Mouse (Mus musculus): ENCODE results near the gene Olfr1061.
"Not testable (repeated sequence)": the region's sequence is repeated elsewhere in the genome, so short reads cannot be mapped to it uniquely, and the experiment has no call there.

The Olfr1061 gene

GRCm38 (mm10) chr2:86413950-86414349, at the start of gene Olfr1061:
TSS of gene Olfr1061 (minus strand) at chr2:86414050.
- DNase-seq, result no peak

GRCm38 (mm10) chr2:86460434-86460833, 46.6 kb upstream of the Olfr1061 start:
- no peak for DNase-seq

- no peak for DNase-seq
These were observed 42.3 kb upstream of the Olfr1061 start, which contains the start of gene Olfr1066 for GRCm38 (mm10) chr2:86456169-86456568. TSS of gene Olfr1066 (minus strand) at chr2:86456269.

DNA sequence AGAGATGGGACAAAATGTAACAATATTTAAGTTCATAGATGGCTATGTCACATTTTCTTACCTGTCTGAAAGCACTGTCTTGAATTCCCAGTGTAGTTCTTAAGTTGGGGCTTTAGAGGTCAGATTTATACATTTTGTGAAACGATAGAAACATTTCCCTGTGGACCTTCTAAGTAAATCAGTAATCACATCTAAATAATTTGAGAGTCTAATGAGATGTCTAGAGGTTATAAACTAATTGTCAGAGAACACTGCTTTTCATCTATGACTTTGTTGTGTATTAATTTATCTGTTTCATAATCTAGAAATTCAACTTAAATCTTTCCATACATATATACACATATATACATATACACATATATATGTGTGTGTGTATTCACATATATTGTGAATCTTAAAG, 36.6 kb upstream of the Olfr1061 start, which contains the start of gene Olfr1065:
Olfr1065 (minus strand) TSS at position 101 of the 400 bp plus-strand sequence.
- not testable (repeated sequence) for DNase-seq

DNA sequence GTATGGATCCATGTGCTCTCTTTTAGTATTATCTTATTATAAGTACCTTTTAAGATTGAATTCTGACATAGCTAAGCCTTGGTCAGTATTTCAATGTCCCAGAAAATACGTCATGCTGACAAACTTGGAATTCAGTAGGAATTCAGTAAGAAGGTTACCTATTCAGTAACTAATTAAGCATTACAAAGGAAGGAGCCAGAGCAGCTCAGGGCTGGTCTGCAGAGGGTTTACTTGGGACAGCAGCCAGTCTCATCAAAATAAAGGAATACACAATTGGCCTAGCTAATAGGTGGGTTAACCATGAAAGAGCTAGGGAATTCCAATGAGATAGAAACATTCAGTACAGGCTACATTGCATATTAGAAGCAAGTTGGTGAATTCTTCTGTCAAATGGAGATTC, 28.3 kb upstream of the Olfr1061 start:
- peak in 1 of 2 experiments; percentile 0 for DNase-seq

DNA sequence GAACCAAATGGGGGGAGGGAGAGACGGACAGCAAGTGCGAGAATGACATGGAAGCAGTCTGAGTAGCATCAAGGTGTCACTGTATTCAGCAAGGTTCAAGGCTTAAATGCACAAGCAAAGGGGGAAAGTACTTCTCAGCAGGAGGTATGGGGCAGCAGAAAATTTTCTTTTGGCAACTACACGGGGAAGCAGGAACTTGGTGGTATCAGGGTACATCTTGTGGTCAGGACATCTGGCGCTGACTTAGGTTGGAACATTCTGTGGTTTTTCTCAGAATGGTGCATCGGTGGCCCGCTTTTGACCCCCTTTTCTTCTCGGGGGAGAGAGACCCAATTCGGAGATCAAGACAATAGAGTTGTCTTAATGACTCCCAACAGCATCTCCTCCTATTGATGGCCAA, 14.7 kb upstream of the Olfr1061 start:
- not testable (repeated sequence) for DNase-seq

GRCm38 (mm10) chr2:86426649-86427048, 12.8 kb upstream of the Olfr1061 start, which contains the start of gene Olfr1062:
TSS of gene Olfr1062 (minus strand) at chr2:86426749.
- DNase-seq, result not testable (repeated sequence)

- no peak for DNase-seq
These were observed 18.7 kb downstream of the Olfr1061 start for GRCm38 (mm10) chr2:86395114-86395513.

DNA sequence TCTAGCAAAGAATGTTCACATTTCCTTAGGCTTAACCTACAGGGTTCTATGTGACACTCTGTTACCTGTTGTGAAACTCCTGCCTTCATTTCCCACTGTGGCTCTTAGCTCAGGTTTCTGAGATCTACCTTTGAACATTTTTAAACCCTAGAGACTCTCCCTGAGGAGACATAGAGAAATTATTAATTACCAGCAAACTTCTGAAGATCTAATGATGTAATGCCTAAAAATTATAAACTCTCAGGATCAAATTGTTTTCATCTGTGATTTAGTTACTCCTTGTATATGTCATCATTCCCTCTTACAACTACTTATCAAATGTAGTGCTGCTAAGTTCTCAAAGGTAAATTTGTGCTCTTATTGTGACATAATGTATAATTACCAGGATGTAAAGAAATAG, 25.4 kb downstream of the Olfr1061 start, which contains the start of gene Olfr1058:
Olfr1058 (minus strand) TSS at position 101 of the 400 bp plus-strand sequence.
- DNase-seq, result not testable (repeated sequence)

DNA sequence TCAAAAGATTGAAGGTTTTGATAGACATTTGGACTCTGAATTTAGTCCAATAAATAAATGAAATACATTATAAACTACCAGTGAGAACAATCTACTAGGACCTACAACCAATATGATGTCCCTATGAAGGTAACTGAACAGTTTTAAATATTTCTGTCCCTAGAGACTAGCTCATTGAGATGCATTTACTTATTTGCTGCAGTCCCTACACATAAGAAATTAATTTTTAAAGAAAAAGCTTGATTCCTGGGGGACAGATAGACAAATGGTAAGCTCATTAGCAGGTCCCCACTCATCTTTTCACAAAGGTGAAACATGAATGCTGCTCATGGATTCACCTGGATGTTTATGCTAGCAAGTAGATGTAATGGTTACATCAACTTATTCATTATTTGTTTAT, 35.6 kb downstream of the Olfr1061 start, which contains the start of gene Olfr1057:
Olfr1057 (minus strand) TSS at position 101 of the 400 bp plus-strand sequence.
- DNase-seq, result no peak

GRCm38 (mm10) chr2:86366342-86366741, 47.5 kb downstream of the Olfr1061 start:
- DNase-seq, result not testable (repeated sequence)
